Mouse (Mus musculus): Measurements from ENCODE around the gene Tbcc. TPM values are rescaled to one million over a fixed set of nuclear protein-coding genes. Genes with fewer than 3 reads are reported as not detected.
A peak's percentile ranks its signal among the peaks of the same experiment; 100 is the strongest.

Tbcc gene
- total RNA-seq, 2 experiments from 2014 or later, result 17.6 to 20.0 TPM

- DNase-seq, result peak in 1 of 2 experiments; percentile 49
- intact Hi-C loops (cut with DNase I), result loop anchor here (1.0 kb wide), 1 partner anchor 34 kb away; no protein-coding TSS in a partner anchor
Observed at GRCm38 (mm10) chr17:46890843-46891594, 535 bp downstream of the Tbcc start.

- intact Hi-C loops (cut with DNase I), result no loop called here
- no peak for DNase-seq
Observed at GRCm38 (mm10) chr17:46895426-46895825, 4.9 kb downstream of the Tbcc start.

GRCm38 (mm10) chr17:46897221-46897950 lies 6.9 kb downstream of the Tbcc start:
- intact Hi-C loops (cut with DNase I), result no loop called here
- DNase-seq, result no peak

GRCm38 (mm10) chr17:46900941-46901340 lies 10.5 kb downstream of the Tbcc start:
- intact Hi-C loops (cut with DNase I), result loop anchor here (5.0 kb wide), 1 partner anchor 131 kb away; no protein-coding TSS in a partner anchor
- no peak for DNase-seq

- peak; percentile 78 to 86 for DNase-seq
- intact Hi-C loops (cut with DNase I), result loop anchor here (5.0 kb wide), 1 partner anchor 128 kb away; no protein-coding TSS in a partner anchor
Observed at GRCm38 (mm10) chr17:46903876-46904490, 13.5 kb downstream of the Tbcc start.

- intact Hi-C loops (cut with DNase I), result no loop called here
- no peak for DNase-seq
Observed at GRCm38 (mm10) chr17:46910186-46910585, 19.7 kb downstream of the Tbcc start, which contains the start of gene Prph2. TSS of gene Prph2 (plus strand) at chr17:46910459.

- peak in 1 of 2 experiments; percentile 23 for DNase-seq
- intact Hi-C loops (cut with DNase I), result no loop called here
Observed at GRCm38 (mm10) chr17:46912331-46912730, 21.8 kb downstream of the Tbcc start.

- intact Hi-C loops (cut with DNase I), result no loop called here
- DNase-seq, result no peak
Observed at GRCm38 (mm10) chr17:46915129-46915528, 24.6 kb downstream of the Tbcc start.

GRCm38 (mm10) chr17:46918951-46919350 lies 28.5 kb downstream of the Tbcc start:
- intact Hi-C loops (cut with DNase I), result no loop called here
- DNase-seq, result no peak

- intact Hi-C loops (cut with DNase I), result no loop called here
- peak in 1 of 2 experiments; percentile 27 for DNase-seq
Observed at GRCm38 (mm10) chr17:46920855-46921254, 30.4 kb downstream of the Tbcc start.

GRCm38 (mm10) chr17:46926192-46926591 lies 35.7 kb downstream of the Tbcc start:
- no peak for DNase-seq
- intact Hi-C loops (cut with DNase I), result no loop called here

GRCm38 (mm10) chr17:46926941-46927340 lies 36.5 kb downstream of the Tbcc start:
- no peak for DNase-seq
- intact Hi-C loops (cut with DNase I), result no loop called here

- intact Hi-C loops (cut with DNase I), result no loop called here
- DNase-seq, result no peak
Observed at GRCm38 (mm10) chr17:46927781-46928180, 37.3 kb downstream of the Tbcc start.

GRCm38 (mm10) chr17:46929277-46929676 lies 38.8 kb downstream of the Tbcc start:
- intact Hi-C loops (cut with DNase I), result no loop called here
- DNase-seq, result no peak

- no peak for DNase-seq
- intact Hi-C loops (cut with DNase I), result no loop called here
Observed at GRCm38 (mm10) chr17:46929897-46930296, 39.4 kb downstream of the Tbcc start.

GRCm38 (mm10) chr17:46932961-46933360 lies 42.5 kb downstream of the Tbcc start:
- intact Hi-C loops (cut with DNase I), result no loop called here

GRCm38 (mm10) chr17:46933557-46934348 lies 43.3 kb downstream of the Tbcc start:
- intact Hi-C loops (cut with DNase I), result no loop called here

More at GRCm38 (mm10) chr17:46932961-46933360, 42.5 kb downstream of the Tbcc start:
- DNase-seq, result no peak

GRCm38 (mm10) chr17:46940461-46940860 lies 50.0 kb downstream of the Tbcc start:
- intact Hi-C loops (cut with DNase I), result no loop called here
- no peak for DNase-seq

More at GRCm38 (mm10) chr17:46933557-46934348, 43.3 kb downstream of the Tbcc start:
- DNase-seq, result peak; percentile 59 to 70

Data from heart, postnatal 14 days (tissue).